In genomic region chr1:154117346-154117687, GRCm38 (mm10) we compare ENCODE assay signal across 9 mouse cellular contexts.
A peak's percentile ranks its signal among the peaks of the same experiment; 100 is the strongest.
DNase-seq lines count a peak whose midpoint lies in the region; ATAC-seq and TF ChIP-seq lines count a peak whose summit lies in the region.
"Had no signal": no experiment of that assay in that cellular context is flagged by ENCODE, and none has a peak within 500 bp of the region (broad histone marks: within the 10 kb centered on the region; RNA-seq: fewer than 3 reads in every experiment).

No protein-coding gene starts in this region.

- H3K4me2 ChIP-seq in lung, embryonic 16.5 days (ENCODE audit: low read depth, low read length), result peak overlapping the region; percentile 48

- H3K4me3 ChIP-seq in kidney, adult 2 months (ENCODE audit: insufficient read depth, low read depth, low read length), result peak overlapping the region; percentile 26
- H3K4me3 ChIP-seq in lung, embryonic 16.5 days (ENCODE audit: low read length), result peak overlapping the region; percentile 27; the same call in 1 of the 2 replicates
- H3K4me3 ChIP-seq: myocyte had no signal

- H3K27me3 ChIP-seq in kidney, adult 2 months (replicated peaks; ENCODE audit: control insufficient read depth, insufficient read depth, low read length), result no peaks in the 10 kb centered on the region
- no peaks in the 10 kb centered on the region for H3K27me3 ChIP-seq in lung, embryonic 16.5 days (ENCODE audit: control insufficient read depth, insufficient read depth, low read depth, low read length)

- no peak for TF ChIP-seq CTCF in kidney, adult 2 months (conservative IDR thresholded peaks at IDR 0.05; ENCODE audit: insufficient read depth, insufficient read length, low read depth, low read length)

- no peak for TF ChIP-seq POLR2A in kidney, adult 2 months (IDR thresholded peaks at IDR 0.05; ENCODE audit: low read depth, low read length)

- no peak for ATAC-seq in lung, embryonic 16.5 days (ENCODE audit: low read depth)

- 39% methylated on average over 11 of the region's 11 CpGs for WGBS in kidney, adult 2 months
- WGBS in lung, embryonic 16.5 days, result 22% methylated on average over 11 of the region's 11 CpGs

- H3K4me1 ChIP-seq in kidney, adult 2 months (ENCODE audit: control insufficient read depth, insufficient read depth, low read length), result peaks cover 21% of the 10 kb centered on the region
- H3K4me1 ChIP-seq in lung, embryonic 16.5 days (replicated peaks; ENCODE audit: control insufficient read depth, insufficient read depth, low read length), result peaks cover 26% of the 10 kb centered on the region

- peak overlapping the region; percentile 21; the same call in 1 of the 2 replicates for H3K9ac ChIP-seq in lung, embryonic 16.5 days (ENCODE audit: low read length)

- H3K36me3 ChIP-seq in kidney, adult 2 months (ENCODE audit: control insufficient read depth, insufficient read depth, low read length), result no peaks in the 10 kb centered on the region
- no peaks in the 10 kb centered on the region for H3K36me3 ChIP-seq in lung, embryonic 16.5 days (ENCODE audit: control insufficient read depth, insufficient read depth, low read length)

- intact Hi-C loops in gastrocnemius, postnatal 14 days (cut with DNase I; ENCODE audit: low total_unique reads), result loop anchor here (5.0 kb wide), 1 partner anchor 40 kb away; no protein-coding TSS in a partner anchor

- DNase-seq in cerebellum, postnatal 10 days, result peak; percentile 32 to 44
- DNase-seq in cerebellum, adult 9-11 months, result no peak
- DNase-seq in right cerebral cortex, postnatal 10 days (ENCODE audit: low spot score in 2 of 2), result peak; percentile 57
- no peak for DNase-seq in right cerebral cortex, postnatal 4 days
- peak; percentile 84 for DNase-seq in kidney, adult 2 months
- no peak for DNase-seq in gastrocnemius, postnatal 14 days
- DNase-seq in adrenal gland, postnatal 14 days, result no peak

- H3K9me3 ChIP-seq in lung, embryonic 16.5 days (ENCODE audit: control insufficient read depth, low read length), result no peaks in the 10 kb centered on the region

- peak overlapping the region; percentile 94 for H3K27ac ChIP-seq in kidney, adult 2 months (ENCODE audit: insufficient read depth, low read depth, low read length)
- peak overlapping the region; percentile 46; the same call in 1 of the 2 replicates for H3K27ac ChIP-seq in lung, embryonic 16.5 days (ENCODE audit: low read length)

Comparison
In these comparisons a context has a peak if more than half of its experiments do, and no peak if none do; other contexts are left out.
1. DNase-seq: peak in cerebellum, postnatal 10 days (2 of 2), right cerebral cortex, postnatal 10 days (2 of 2) and kidney, adult 2 months (single experiment); none in cerebellum, adult 9-11 months (single experiment), right cerebral cortex, postnatal 4 days (single experiment), gastrocnemius, postnatal 14 days (single experiment) and adrenal gland, postnatal 14 days (single experiment).